Mouse (Mus musculus): ENCODE measurements around the gene Wdr95. TPM values are rescaled to one million over a fixed set of nuclear protein-coding genes. Genes with fewer than 3 reads are reported as not detected.
"Not testable (repeated sequence)": the region's sequence is repeated elsewhere in the genome, so short reads cannot be mapped to it uniquely, and the experiment has no call there.

Wdr95 gene
- total RNA-seq, 1 experiment from 2014 or later = 0.12 TPM

DNA sequence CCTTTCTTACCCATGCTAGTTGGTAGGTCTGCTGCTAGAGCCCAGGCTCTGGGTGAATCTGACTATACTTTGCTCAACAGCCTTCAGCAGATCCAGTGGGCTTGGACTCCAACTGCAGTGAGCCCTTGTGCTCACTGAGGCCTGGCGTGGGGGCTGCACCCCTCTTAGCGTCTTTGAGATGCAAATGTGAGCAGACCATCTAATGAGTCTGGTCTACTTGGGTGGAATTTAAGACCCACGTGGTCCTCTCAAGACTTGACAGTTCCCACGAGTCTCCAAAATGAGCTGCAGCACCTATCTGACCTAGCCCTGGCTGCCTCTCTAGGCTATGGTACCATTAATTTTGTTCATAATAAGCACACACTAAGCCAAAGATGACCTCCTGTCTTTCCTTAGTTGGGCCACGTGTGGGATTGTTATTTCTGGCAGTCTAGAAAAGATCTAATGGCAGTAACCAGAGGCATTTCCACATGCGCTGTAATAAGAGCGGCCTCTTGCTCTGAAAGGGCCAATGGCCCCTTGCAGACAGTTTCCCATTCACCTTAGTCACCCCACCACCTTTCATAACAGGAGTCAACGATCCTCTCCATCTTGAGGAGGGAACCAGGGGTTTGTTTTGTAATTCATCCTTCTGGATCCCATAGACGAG lies 14.9 kb upstream of the Wdr95 start:
- ATAC-seq (ENCODE audit: extremely low read depth, insufficient number of reproducible peaks, low FRiP score, poor library complexity, severe bottlenecking) = no peak

DNA sequence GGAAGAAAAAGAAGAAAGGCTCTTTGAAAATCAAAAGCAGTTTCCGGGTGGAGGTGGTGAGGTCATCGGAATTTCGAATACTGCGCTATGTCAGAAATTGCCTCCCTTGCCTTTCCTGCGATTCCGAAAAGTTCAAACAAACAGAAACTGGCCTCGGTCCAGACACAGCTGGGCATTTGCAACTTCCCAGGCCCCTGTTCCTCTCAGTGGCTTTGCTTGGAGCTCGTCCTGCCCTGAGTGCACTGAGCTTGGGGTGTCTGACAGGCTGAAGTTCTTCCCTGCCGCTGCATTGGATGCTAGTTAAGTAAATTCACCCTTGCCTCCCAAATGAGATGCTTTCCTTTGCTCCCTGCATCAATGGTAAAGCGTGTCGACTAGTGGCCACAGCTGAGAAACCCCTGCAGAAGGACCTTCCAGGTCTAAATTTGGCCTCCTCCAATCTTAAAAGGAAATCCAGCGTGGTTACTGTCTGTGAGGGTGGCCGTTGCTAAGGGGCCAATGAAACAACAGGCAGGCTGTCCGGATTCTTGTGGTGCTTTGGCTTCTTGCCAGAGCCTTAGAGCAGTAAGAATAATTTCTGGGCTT lies 14.3 kb upstream of the Wdr95 start:
- ATAC-seq (ENCODE audit: extremely low read depth, insufficient number of reproducible peaks, low FRiP score, poor library complexity, severe bottlenecking) = no peak

DNA sequence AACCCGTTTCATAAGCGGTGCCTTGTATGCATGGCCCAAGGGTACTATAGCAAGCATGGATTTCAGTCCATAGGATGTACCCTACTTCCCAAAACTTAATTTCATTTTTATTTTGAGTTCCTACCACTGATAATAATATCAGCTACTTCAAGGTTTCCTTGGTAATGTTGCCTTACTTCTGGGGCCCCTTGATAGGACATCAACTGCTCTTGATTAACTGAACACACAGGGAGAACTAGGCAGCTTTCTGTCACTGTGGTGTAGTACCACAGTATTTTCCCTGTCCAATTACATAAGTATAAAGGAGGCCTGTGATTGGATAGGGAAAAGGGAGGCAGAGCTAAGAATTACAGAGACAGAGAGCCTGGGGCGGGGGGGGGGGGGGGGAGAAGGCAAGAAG lies 13.6 kb upstream of the Wdr95 start:
- ATAC-seq (ENCODE audit: extremely low read depth, insufficient number of reproducible peaks, low FRiP score, poor library complexity, severe bottlenecking) = no peak

DNA sequence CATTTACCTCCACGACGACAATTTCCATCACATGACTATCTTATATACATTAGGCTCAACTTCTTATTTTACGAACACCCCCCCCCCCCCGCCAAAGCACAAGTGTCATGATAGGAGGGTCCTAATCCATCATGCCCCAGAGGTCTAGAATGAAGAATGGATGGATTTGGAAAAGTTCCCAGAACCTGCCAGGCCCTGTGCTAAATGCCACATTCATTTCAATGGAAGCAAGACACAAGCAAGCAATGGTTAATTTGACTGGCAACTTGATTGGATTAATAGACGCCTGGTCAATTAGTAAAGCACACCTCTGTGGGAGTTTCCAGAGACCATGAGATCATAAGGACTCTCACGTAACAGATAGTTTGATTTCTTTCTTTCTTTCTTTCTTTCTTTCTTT lies 11.4 kb upstream of the Wdr95 start:
- ATAC-seq (ENCODE audit: extremely low read depth, insufficient number of reproducible peaks, low FRiP score, poor library complexity, severe bottlenecking) = no peak

DNA sequence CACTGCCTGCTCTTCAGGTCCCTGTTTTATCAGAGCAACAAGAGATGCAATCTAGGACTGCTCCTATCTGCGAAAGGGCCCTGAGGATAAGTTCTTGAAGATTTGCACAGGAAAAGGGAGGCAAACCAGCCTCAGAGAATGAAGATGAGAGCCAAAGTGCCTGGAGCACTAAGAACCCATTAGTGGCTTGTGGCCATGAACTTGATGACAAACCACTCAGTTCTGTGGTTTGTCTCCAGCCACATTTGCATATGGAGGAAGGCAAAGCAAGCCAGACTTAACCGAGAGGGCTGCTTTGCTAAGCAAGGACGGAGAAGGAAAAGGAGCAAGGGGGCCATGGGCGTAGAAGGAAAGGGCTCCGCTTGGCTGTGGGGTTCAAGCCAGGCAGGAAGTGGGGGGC lies 7.7 kb upstream of the Wdr95 start:
- ATAC-seq (ENCODE audit: extremely low read depth, insufficient number of reproducible peaks, low FRiP score, poor library complexity, severe bottlenecking) = no peak

DNA sequence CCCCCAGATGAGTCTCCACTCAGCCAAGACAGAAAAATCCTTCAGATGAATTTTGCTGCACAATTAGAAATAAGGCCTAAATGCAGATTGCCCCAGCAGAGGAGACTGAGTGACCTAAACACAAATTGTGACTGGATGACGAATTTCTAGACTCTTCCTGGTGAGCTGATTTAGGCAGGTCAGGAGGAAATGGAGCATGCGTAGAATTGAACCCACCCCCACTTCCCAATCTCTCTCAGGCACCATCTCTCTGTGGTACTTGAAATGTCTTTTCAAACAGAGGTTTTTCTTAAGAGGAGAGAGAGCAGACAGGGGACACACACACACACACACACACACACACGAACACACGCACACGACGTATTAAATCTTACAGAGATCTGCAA lies 4.6 kb upstream of the Wdr95 start:
- no peak for ATAC-seq (ENCODE audit: extremely low read depth, insufficient number of reproducible peaks, low FRiP score, poor library complexity, severe bottlenecking)

DNA sequence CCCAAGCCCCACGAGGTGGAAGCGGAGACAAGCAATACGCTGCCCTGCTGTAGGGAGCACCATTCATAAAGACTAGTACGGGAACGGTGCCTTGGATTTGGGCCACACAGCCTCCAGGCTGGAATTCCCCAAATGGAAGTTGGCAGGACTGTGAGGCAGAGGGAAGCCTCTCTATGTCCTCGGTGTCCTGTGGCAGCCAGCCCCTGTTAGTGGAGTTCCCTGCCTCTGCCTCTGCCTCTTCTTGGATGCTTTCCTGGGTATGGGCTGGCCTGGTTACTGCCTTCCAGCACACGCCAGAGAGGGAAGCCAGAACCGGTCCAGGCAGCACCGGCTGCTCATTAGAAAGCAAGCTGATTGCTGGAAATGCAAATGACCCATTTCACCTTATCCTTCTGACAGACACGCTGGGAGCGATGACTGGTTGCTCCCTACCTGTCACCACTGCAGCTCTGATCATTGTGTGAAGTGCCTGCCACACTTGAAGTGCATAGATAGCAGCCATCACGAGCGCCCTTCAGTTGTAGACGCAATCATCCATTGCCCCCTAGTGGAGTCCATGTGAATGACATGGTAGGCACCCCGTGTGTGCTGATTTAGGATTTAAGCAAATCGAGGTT lies 4.1 kb upstream of the Wdr95 start:
- peak; percentile 64; the same call in 1 of the 2 replicates for ATAC-seq (ENCODE audit: extremely low read depth, insufficient number of reproducible peaks, low FRiP score, poor library complexity, severe bottlenecking)

DNA sequence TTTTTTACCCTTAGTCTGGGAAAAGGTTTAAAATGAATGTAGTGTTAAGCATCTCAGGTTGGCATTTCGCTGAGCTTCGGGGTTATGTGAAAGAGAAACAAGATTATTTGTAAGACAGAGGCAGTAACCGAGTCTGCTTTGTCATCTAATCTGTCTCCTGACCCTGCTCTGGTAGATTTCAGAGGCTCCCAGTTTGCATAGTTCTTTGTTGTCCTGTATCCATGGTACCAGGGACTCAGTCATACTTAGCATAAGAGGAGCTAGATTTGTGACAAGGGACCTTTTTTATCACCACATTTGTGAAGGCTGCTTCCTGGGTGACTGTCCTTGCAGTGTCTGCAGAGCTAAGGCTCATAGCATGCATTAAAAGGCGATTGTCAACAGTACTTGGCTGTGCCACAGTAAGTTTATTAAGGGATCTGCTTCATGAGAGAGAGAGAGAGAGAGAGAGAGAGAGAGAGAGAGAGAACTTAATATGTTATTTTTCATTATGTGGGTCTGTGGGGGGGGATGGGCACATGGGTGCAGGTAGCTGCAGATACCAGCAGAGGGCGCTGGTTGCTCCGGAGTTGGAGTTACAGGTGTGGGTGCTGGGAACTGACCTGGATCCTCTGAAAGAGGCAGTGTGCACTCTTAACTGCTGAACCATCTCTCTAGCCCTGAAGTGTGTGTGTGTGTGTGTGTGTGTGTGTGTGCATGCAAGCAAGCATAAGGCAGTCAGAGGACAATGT lies 3.3 kb upstream of the Wdr95 start:
- no peak for ATAC-seq (ENCODE audit: extremely low read depth, insufficient number of reproducible peaks, low FRiP score, poor library complexity, severe bottlenecking)

DNA sequence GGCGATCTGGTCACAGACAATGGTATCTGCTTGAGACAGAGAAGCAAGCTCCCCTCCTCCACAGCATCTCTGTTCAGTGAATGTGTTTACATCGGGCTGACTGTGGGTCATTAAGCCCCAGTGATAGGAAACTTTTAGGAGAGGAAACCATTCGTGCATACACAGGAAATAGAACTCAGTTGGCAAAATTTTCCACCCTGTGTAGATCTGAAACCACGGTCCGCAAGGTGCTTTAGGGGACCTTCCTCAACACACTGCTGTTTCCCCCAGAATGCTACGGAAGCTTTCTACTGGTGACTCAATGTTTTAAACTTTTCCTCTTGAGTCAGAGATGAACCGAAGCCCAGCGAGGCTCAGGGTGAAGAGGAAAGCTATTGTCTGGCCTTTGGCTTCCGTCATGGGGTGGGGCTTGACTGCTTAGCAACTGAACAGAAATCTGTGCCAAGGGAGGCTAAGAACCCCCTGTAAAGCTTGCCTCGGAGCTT lies 2.0 kb upstream of the Wdr95 start:
- no peak for ATAC-seq (ENCODE audit: extremely low read depth, insufficient number of reproducible peaks, low FRiP score, poor library complexity, severe bottlenecking)

DNA sequence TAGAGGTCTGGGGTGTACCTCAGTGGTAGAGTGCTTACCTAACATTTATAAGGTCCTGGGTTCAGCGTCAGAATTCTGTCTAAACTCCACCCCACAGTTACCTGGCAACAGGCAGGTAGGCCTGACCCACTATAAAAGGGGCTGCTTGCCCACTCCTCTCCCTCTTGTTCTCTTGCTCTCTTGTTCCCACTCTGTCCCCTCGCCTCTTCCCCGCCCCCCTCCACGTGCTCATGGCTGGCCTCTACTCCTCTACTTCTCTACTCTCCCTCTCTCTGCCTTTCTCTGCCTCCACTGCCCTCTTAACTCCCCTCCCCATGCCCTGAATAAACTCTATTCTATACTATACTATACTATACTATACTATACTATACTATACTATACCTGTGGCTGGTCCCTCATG lies 1.2 kb upstream of the Wdr95 start:
- not testable (repeated sequence) for ATAC-seq (ENCODE audit: extremely low read depth, insufficient number of reproducible peaks, low FRiP score, poor library complexity, severe bottlenecking)

DNA sequence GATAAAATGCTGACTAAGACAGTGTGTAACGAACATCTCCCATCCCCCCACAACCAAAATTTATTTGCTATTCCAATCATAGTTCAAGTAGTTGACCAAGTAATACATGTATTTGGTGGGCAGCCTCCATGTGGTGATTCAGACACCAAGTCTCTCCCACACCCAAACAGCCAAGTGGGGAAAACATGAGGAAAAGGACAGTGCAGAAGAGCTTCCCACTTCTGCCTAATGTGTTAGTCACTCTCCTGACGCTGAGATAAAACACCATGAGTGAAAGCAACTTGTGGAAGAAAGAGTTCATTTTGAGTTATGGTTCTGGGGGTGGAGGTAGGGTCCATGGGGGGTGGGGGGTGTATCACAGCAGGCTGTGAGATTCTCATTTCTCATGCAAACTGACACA lies 5.4 kb downstream of the Wdr95 start:
- ATAC-seq (ENCODE audit: extremely low read depth, insufficient number of reproducible peaks, low FRiP score, poor library complexity, severe bottlenecking) = no peak

DNA sequence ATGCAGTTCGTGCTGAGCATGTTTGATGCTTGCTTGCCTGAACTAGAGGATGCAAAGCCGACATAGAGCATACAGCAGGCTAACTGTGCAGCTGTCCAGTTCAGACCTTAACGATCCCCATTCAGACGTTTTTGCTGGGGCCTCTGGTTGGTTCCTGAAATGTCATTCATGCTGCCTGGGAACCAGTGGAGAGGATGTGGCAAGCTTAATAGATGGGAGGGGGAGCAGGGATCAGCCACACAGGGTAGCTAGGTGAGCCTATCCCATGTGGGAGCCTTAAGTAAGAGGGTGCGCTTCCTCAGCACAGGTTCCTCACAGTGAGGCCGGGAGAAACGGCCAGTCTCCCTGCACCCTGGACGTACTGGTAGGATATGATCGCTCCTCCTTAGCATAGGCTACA lies 7.5 kb downstream of the Wdr95 start:
- no peak for ATAC-seq (ENCODE audit: extremely low read depth, insufficient number of reproducible peaks, low FRiP score, poor library complexity, severe bottlenecking)

DNA sequence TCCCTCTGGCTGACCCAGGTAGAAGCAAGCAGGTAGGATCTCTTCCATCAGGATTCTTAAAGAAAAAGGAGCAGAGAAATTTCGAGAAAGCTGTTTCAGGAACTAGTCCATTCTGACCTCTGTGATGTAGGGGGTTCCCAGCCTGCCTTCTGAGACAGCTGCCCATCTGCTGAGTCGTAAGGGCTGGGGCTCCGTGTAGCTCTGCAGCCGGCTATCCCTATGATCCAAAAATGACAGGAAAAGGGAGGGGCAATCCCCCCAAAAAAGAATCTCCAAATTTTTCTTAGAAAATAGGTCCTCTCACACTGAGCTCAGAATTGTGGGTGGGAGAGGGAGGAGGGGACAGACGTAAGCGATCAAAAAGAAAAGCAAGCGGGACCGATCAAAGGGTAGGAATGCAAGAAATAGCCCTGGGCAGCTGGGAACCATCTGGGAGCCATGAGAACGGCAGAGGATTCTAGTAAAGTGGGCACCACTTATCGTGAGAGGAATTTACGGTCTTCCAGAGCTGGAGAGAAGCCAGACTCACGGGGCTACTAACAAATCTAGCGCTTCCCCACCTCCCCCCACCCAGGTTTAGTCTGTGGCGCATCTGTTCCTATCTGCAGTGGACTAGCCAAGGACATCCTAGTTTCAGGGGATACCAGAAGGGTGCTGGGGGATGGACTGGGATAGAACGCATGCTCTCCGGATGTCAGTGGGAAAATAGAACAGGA lies 9.5 kb downstream of the Wdr95 start:
- no peak for ATAC-seq (ENCODE audit: extremely low read depth, insufficient number of reproducible peaks, low FRiP score, poor library complexity, severe bottlenecking)

DNA sequence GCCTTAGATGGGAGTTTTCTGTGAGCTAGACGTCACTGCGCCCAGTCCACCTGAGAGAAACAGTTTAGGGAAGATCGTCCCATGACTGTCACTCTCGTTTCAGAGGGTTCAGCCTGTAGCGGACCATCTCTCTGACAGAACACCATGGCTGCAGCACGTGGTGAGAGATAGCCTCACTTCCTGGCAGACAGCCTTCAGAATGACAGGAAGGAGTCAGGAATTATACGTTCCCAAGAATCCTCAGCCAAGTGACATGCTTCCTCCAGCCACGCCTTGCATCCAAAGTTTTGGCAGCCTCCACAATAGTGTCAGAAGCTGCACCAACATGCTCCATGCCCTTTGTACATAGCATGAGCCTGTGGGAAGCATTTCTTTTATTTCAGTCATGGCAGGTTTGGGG lies 10.1 kb downstream of the Wdr95 start:
- no peak for ATAC-seq (ENCODE audit: extremely low read depth, insufficient number of reproducible peaks, low FRiP score, poor library complexity, severe bottlenecking)

DNA sequence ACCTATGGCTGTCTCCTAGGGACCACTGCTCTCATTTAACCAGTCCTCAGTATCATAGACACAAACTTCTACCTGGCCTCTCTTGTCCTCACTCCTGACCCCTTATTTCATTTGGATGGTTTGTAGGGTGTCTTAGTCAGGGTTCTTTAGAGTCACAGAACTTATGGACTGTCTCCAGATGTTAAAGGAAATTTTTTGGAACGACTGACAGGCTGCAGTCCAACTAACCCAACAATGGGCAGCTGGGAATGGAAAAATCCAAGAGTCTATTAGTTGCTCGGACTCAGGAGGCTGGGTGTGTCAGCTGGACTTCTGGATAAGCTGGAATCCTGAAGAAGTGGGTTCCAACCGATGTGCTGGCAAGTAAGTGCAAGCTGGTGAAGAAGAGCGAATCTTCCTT lies 10.6 kb downstream of the Wdr95 start:
- no peak for ATAC-seq (ENCODE audit: extremely low read depth, insufficient number of reproducible peaks, low FRiP score, poor library complexity, severe bottlenecking)

DNA sequence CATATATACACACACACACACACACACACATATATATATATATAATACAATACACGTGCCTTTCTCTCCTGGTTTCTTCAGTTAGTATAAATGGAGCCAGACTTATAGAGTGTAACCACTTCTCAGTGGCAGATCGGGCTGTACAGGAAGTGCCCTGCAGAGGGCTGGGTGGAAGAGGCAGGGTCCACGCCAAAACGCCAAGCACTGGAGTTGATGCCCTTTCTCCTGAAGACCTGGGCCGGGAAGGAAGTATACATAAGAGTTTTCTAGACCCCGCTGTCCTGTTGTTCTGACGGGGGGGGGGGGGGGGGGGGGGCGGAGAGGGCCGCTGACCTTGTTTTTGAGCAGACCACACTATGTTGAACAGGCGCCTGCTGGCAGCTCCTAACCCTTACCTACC lies 22.7 kb downstream of the Wdr95 start:
- no peak for ATAC-seq (ENCODE audit: extremely low read depth, insufficient number of reproducible peaks, low FRiP score, poor library complexity, severe bottlenecking)

DNA sequence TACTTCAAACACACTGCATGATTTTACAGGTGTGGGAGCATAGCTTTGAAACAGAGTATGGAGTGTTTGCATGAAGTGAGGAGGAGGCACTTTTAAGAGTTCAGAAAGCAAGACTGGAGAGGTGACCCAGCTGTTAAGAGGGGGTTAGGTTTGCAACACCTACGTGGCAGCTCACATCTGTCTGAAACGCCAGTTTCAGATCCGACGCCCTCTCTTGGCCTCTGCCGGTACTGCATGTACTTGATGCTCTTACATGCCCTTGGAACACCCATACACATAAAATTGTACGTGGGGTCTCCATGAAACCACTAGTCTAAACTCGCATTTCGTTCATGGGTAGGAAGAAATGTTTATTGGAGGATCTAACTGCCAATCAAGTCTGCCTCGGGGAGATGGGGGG lies 24.3 kb downstream of the Wdr95 start:
- no peak for ATAC-seq (ENCODE audit: extremely low read depth, insufficient number of reproducible peaks, low FRiP score, poor library complexity, severe bottlenecking)

DNA sequence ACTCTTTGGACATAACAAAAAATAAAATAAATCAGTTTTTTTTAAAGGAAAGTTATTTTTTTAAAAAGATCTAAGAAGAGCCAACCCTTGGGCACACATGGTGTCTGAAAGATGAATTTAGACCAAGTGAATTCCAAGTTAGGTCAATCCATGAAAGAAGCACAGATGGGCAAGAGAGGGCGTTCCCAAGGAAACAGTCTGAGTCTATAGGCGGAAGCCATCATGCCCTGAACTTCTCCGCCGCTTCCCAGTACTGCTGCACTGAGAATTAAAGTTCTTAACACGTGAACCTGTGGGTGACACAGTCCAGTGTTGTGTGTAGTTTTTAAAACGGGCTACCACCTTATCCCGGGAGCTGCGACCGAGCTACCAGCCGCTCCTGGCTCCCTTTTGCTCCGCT lies 24.9 kb downstream of the Wdr95 start:
- no peak for ATAC-seq (ENCODE audit: extremely low read depth, insufficient number of reproducible peaks, low FRiP score, poor library complexity, severe bottlenecking)

DNA sequence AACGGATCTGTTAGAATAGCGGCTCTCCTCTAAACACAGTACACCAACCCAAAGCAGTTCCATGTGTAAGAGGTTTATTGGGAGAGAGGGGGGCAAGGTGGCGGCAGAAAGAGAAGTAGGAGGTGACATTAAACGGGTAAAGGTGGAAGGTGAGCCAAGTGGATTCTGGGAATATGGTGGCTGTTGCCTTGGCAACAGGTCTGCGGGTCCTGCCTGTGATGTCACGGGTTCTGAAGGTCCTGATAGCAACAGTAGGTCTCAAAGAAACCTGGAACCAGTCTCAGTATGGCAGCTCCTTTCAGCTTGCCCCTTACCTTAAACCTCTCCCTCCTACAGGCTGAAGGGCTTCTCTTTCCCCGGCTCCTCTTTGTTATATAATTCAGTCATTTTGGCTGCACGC lies 25.9 kb downstream of the Wdr95 start:
- no peak for ATAC-seq (ENCODE audit: extremely low read depth, insufficient number of reproducible peaks, low FRiP score, poor library complexity, severe bottlenecking)

All from neutrophil, adult 5-6 weeks (primary cell).